Mouse (Mus musculus) myocyte (in vitro differentiated cells): ENCODE results near the gene Cfap157. TPM values are rescaled to one million over a fixed set of nuclear protein-coding genes. Genes with fewer than 3 reads are reported as not detected.

Source experiments
- H3K27me3 ChIP-seq: one replicate; pipeline ENCODE4 v1.6.1; 2011; ENCODE audit not compliant: control insufficient read depth, insufficient read depth, insufficient read length
- H3K36me3 ChIP-seq: one replicate; pipeline ENCODE4 v1.6.1; 2011; ENCODE audit not compliant: control insufficient read depth, insufficient read depth
- H3K4me2 ChIP-seq: one replicate; pipeline ENCODE4 v1.6.1; 2011; ENCODE audit warnings: low read depth, control low read depth
- H3K4me3 ChIP-seq: one replicate; pipeline ENCODE4 v1.5.1; 2011; ENCODE audit warnings: mild to moderate bottlenecking, control low read depth, moderate library complexity
- H3K79me2 ChIP-seq: one replicate; pipeline ENCODE4 v1.6.1; 2011; ENCODE audit not compliant: control insufficient read depth, insufficient read depth
- H3ac ChIP-seq: one replicate; pipeline ENCODE4 v1.6.1; 2011; ENCODE audit not compliant: control insufficient read depth, insufficient read length
- CEBPB ChIP-seq: IDR thresholded peaks from 2 replicates; pipeline ENCODE4 v1.6.1; 2011; ENCODE audit warnings: mild to moderate bottlenecking, moderate library complexity; ENCODE audit not compliant: poor library complexity, insufficient read depth, severe bottlenecking
- E2F4 ChIP-seq: IDR thresholded peaks from one replicate; pipeline ENCODE4 v1.6.1; 2011; ENCODE audit warnings: mild to moderate bottlenecking, control low read depth, moderate library complexity; ENCODE audit not compliant: insufficient read depth
- MAX ChIP-seq: IDR thresholded peaks from one replicate; pipeline ENCODE4 v1.6.1; 2011; ENCODE audit warnings: low read depth, mild to moderate bottlenecking, control low read depth
- MYOD1 ChIP-seq, 3 experiments: IDR thresholded peaks; one replicate each; pipeline ENCODE4 v1.6.1; 2011; ENCODE audit warnings: control low read depth in 2 of 3, low read depth in 2 of 3, mild to moderate bottlenecking in 2 of 3, moderate library complexity in 1 of 3; ENCODE audit not compliant: insufficient read length in 2 of 3, control insufficient read depth in 1 of 3
- MYOG ChIP-seq, 3 experiments: IDR thresholded peaks; one replicate each; pipeline ENCODE4 v1.6.1; 2011; ENCODE audit warnings: control low read depth in 2 of 3, low read depth in 2 of 3, mild to moderate bottlenecking in 2 of 3; ENCODE audit not compliant: insufficient read length in 2 of 3, control insufficient read depth in 1 of 3, insufficient read depth in 1 of 3
- POLR2A ChIP-seq: IDR thresholded peaks from one replicate; pipeline ENCODE4 v1.6.1; 2011; ENCODE audit warnings: low read depth, mild to moderate bottlenecking, control low read depth, moderate library complexity; ENCODE audit not compliant: insufficient read length
- POLR2AphosphoS2 ChIP-seq: IDR thresholded peaks from one replicate; pipeline ENCODE4 v1.6.1; 2011; ENCODE audit warnings: low read depth, control low read depth; ENCODE audit not compliant: insufficient read length
- REST ChIP-seq: IDR thresholded peaks from one replicate; pipeline ENCODE4 v1.6.1; 2011; ENCODE audit warnings: mild to moderate bottlenecking, control low read depth, moderate library complexity; ENCODE audit not compliant: insufficient read depth, insufficient read length
- SRF ChIP-seq: IDR thresholded peaks from one replicate; pipeline ENCODE4 v1.6.1; 2011; ENCODE audit warnings: low read depth; ENCODE audit not compliant: control insufficient read depth, insufficient read length
- TCF12 ChIP-seq: IDR thresholded peaks from one replicate; pipeline ENCODE4 v1.6.1; 2011; ENCODE audit warnings: mild to moderate bottlenecking, control low read depth; ENCODE audit not compliant: poor library complexity, insufficient read depth, severe bottlenecking
- TCF3 ChIP-seq: IDR thresholded peaks from one replicate; pipeline ENCODE4 v1.6.1; 2011; ENCODE audit warnings: low read depth, control low read depth; ENCODE audit not compliant: insufficient read length
- USF1 ChIP-seq: IDR thresholded peaks from one replicate; pipeline ENCODE4 v1.6.1; 2011; ENCODE audit warnings: low read depth, mild to moderate bottlenecking, control low read depth, moderate library complexity
- polyA plus RNA-seq: library from polyadenylated mRNA; unstranded; fragments of >200 nt; fragmentation: generic; extraction: Trizol; gene quantifications from one replicate; pipeline ENCODE4 v1.2.1, GENCODE M21; 2012; ENCODE audit warnings: missing spikeins

Gene Cfap157
- polyA plus RNA-seq, 1 experiment = 0.30 TPM

DNA sequence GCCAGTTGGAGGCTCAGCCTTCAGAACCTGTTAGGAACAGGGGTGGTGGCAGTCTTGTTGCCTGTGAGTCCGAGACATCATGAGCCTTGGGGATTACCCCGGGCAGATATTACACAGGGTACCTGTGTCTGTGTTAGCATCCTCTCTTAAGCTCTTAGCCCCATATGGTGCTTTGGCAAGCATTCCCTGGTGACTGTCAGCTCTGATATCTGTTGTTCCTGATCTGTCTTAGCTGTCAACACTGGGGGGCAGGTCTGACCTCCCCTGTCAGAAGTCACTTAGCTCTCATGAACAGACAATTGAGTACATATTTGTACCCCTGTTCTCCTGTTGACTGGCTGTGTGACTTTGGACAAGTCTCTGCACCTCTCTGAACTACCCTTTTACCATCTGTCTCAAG, 25.2 kb downstream of the Cfap157 start:
- no peak overlapping the region for H3ac ChIP-seq
- no peaks in the 10 kb centered on the region for H3K27me3 ChIP-seq
- no peak overlapping the region for H3K4me3 ChIP-seq
- H3K36me3 ChIP-seq = no peaks in the 10 kb centered on the region
- H3K79me2 ChIP-seq = no peaks in the 10 kb centered on the region
- no peak overlapping the region for H3K4me2 ChIP-seq
- TF ChIP-seq MYOD1 (IDR thresholded peaks at IDR 0.05; ENCODE audit: control insufficient read depth in 1 of 3, insufficient read length in 2 of 3, low read depth in 2 of 3) (no peak), POLR2A (no peak), TCF3 (no peak), SRF (no peak), MAX (no peak), TCF12 (no peak), REST (no peak), MYOG (IDR thresholded peaks at IDR 0.05; ENCODE audit: control insufficient read depth in 1 of 3, insufficient read depth in 1 of 3, insufficient read length in 2 of 3, low read depth in 2 of 3) (no peak), E2F4 (no peak), POLR2AphosphoS2 (no peak), USF1 (no peak), CEBPB (no peak)

DNA sequence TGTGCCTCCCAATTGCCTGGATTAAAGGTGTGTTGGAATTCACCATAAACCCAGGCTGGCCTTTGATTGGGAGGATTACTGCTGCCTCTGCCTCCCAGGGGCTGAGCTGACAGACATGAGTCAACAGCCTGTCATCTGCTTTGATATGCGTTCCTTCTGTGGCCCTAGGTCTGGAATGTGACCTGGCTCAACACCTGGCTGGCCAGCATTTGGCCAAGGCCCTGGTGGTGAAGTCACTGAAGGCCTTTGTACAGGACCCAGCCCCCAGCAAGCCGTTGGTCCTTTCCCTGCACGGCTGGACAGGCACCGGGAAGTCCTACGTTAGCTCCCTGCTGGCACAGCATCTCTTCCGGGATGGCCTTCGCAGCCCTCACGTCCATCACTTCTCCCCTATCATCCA, 25.7 kb downstream of the Cfap157 start:
- TF ChIP-seq SRF = no peak
- Histone ChIP-seq H3K79me2 (no peaks in the 10 kb centered on the region), H3K4me3 (no peak overlapping the region), H3K36me3 (no peaks in the 10 kb centered on the region), H3K27me3 (no peaks in the 10 kb centered on the region), H3K4me2 (no peak overlapping the region), H3ac (no peak overlapping the region)

- Histone ChIP-seq H3K4me3 (peak within 1 kb of the TSS; percentile 34), H3K36me3 (no peaks in the 10 kb centered on the region), H3K79me2 (no peaks in the 10 kb centered on the region), H3K27me3 (no peaks in the 10 kb centered on the region), H3ac (peak within 1 kb of the TSS; percentile 50), H3K4me2 (peak within 1 kb of the TSS; percentile 85)
- TF ChIP-seq MAX = no peak
- peak; percentile 20 to 88 (median 61) for TF ChIP-seq MYOG (IDR thresholded peaks at IDR 0.05; ENCODE audit: control insufficient read depth in 1 of 3, insufficient read depth in 1 of 3, insufficient read length in 2 of 3, low read depth in 2 of 3)
- no peak for TF ChIP-seq CEBPB
- TF ChIP-seq USF1 = no peak
- no peak for TF ChIP-seq TCF3
- TF ChIP-seq SRF = peak; percentile 71
- TF ChIP-seq REST = no peak
- peak; percentile 79 for TF ChIP-seq POLR2AphosphoS2
- TF ChIP-seq MYOD1 (IDR thresholded peaks at IDR 0.05; ENCODE audit: control insufficient read depth in 1 of 3, insufficient read length in 2 of 3, low read depth in 2 of 3) = peak in 2 of 3 experiments; percentile 57 to 88
- TF ChIP-seq POLR2A = peak; percentile 86
Observed at GRCm38 (mm10) chr2:32757056-32757845, 27.0 kb downstream of the Cfap157 start, which contains the start of gene Tor2a. Gene Tor2a, plus strand, starts transcription at chr2:32757234.

- peak overlapping the region; percentile 75 for H3K4me2 ChIP-seq
- H3K36me3 ChIP-seq = no peaks in the 10 kb centered on the region
- H3K79me2 ChIP-seq = no peaks in the 10 kb centered on the region
- peak overlapping the region; percentile 34 for H3K4me3 ChIP-seq
- H3K27me3 ChIP-seq = no peaks in the 10 kb centered on the region
- TF ChIP-seq MAX (no peak), MYOG (IDR thresholded peaks at IDR 0.05; ENCODE audit: control insufficient read depth in 1 of 3, insufficient read depth in 1 of 3, insufficient read length in 2 of 3, low read depth in 2 of 3) (no peak), TCF12 (no peak), POLR2A (no peak), TCF3 (no peak), REST (no peak), E2F4 (no peak), CEBPB (no peak), USF1 (no peak), MYOD1 (IDR thresholded peaks at IDR 0.05; ENCODE audit: control insufficient read depth in 1 of 3, insufficient read length in 2 of 3, low read depth in 2 of 3) (no peak)
- peak overlapping the region; percentile 50 for H3ac ChIP-seq
Observed at GRCm38 (mm10) chr2:32756674-32757055, 27.6 kb downstream of the Cfap157 start.

GRCm38 (mm10) chr2:32752181-32752580, 32.0 kb downstream of the Cfap157 start:
- Histone ChIP-seq H3K36me3 (no peaks in the 10 kb centered on the region), H3K27me3 (no peaks in the 10 kb centered on the region), H3ac (no peak overlapping the region), H3K4me3 (no peak overlapping the region), H3K4me2 (no peak overlapping the region), H3K79me2 (no peaks in the 10 kb centered on the region)
- no peak for TF ChIP-seq TCF12
- TF ChIP-seq MYOD1 (IDR thresholded peaks at IDR 0.05; ENCODE audit: control insufficient read depth in 1 of 3, insufficient read length in 2 of 3, low read depth in 2 of 3) = no peak
- TF ChIP-seq USF1 = no peak
- TF ChIP-seq CEBPB = no peak
- TF ChIP-seq MAX = no peak
- TF ChIP-seq POLR2AphosphoS2 = no peak
- no peak for TF ChIP-seq REST
- TF ChIP-seq SRF = no peak
- no peak for TF ChIP-seq E2F4
- no peak for TF ChIP-seq MYOG (IDR thresholded peaks at IDR 0.05; ENCODE audit: control insufficient read depth in 1 of 3, insufficient read depth in 1 of 3, insufficient read length in 2 of 3, low read depth in 2 of 3)
- TF ChIP-seq POLR2A = no peak
- TF ChIP-seq TCF3 = no peak
